Mouse (Mus musculus) B cell, adult 67 days (primary cell): ENCODE data around the gene Mup11. TPM values are rescaled to one million over a fixed set of nuclear protein-coding genes. Genes with fewer than 3 reads are reported as not detected.

Experiments used
- total RNA-seq, 2 experiments: library from RNA; stranded (reverse); gene quantifications; 4 replicates each; pipeline ENCODE4 v1.2.4; 2023

Mup11 gene
- not detected for total RNA-seq

DNA sequence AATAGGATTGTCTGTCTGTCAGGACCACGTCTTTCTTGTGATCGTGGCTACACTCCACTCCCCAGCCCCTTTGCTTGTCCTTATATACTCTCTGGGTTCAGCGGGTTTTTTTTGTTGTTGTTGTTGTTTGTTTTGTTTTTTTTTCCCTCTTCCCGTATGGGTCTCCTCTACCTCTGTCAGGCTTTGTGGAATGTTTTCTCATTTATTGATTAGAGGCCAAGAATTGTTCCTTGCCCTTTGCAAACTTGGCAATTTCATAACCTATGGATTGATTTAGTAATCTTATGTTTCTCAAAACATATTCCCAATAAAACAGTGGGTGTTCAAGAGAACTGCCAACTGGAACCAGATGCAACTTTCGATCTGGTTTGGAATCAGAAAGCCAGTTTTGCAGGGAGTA, at the start of gene Mup11:
Gene Mup11 (minus strand): TSS at position 101 of the 400 bp plus-strand sequence.

Other genes starting within 250 kb of the Mup11 start
- gene Mup9, start 240.5 kb downstream of the Mup11 start, total RNA-seq: not detected
- gene Mup1, start 160.5 kb downstream of the Mup11 start, total RNA-seq: not detected
- gene Mup10, start 80.2 kb downstream of the Mup11 start, total RNA-seq: not detected
- gene Mup12, start 78.9 kb upstream of the Mup11 start, total RNA-seq: not detected
- gene Mup22, start 159.1 kb upstream of the Mup11 start, total RNA-seq: not detected